Mouse (Mus musculus): ENCODE measurements at regions not wholly inside any gene's neighbourhood (a gene's known extent, or its start where the extent isn't known, plus 50 kb on each side); places are given as distances from the start of the nearest gene placed in this dataset.

DNA sequence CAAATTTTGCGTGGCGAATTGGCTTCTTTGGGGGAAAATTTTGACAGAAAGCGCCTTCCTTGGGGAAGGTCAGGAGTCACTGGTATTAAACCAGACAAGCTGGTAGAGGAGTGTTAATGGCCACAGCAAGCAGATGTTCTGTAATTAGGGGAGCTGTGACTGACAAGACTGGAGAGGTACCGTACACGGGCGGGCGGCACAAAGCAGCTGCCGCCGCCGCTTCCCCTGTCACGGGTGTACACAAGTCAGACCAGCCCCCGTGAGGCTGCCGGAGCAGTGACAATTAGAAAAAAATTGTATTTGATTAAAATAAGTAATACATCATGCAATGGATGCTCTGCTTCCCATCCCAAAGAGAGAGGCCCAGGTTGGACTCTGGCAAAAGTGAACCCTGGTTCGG lies 369.8 kb downstream of the Vrk1 start:
- TF ChIP-seq CHD2 (IDR thresholded peaks at IDR 0.05; ENCODE audit: low read depth, low read length) (no peak), ZNF384 (IDR thresholded peaks at IDR 0.05; ENCODE audit: low read depth, low read length) (no peak)

Measured in ES-E14 (cell line).